Mouse (Mus musculus): Measurements from ENCODE around the gene C1qtnf6.

- TF ChIP-seq CTCF (IDR thresholded peaks at IDR 0.05) (no peak), EP300 (IDR thresholded peaks at IDR 0.05) (no peak)
These were observed 48.7 kb downstream of the C1qtnf6 start for GRCm38 (mm10) chr15:78482518-78482917.

Data from lung, postnatal 0 days (tissue).